Mouse (Mus musculus): ENCODE data around the gene Tmod4. TPM values are rescaled to one million over a fixed set of nuclear protein-coding genes. Genes with fewer than 3 reads are reported as not detected.
A peak's percentile ranks its signal among the peaks of the same experiment; 100 is the strongest.

Tmod4 gene
- total and polyA plus RNA-seq, 3 experiments = 3.1 to 5.4 TPM; not detected in 1

DNA sequence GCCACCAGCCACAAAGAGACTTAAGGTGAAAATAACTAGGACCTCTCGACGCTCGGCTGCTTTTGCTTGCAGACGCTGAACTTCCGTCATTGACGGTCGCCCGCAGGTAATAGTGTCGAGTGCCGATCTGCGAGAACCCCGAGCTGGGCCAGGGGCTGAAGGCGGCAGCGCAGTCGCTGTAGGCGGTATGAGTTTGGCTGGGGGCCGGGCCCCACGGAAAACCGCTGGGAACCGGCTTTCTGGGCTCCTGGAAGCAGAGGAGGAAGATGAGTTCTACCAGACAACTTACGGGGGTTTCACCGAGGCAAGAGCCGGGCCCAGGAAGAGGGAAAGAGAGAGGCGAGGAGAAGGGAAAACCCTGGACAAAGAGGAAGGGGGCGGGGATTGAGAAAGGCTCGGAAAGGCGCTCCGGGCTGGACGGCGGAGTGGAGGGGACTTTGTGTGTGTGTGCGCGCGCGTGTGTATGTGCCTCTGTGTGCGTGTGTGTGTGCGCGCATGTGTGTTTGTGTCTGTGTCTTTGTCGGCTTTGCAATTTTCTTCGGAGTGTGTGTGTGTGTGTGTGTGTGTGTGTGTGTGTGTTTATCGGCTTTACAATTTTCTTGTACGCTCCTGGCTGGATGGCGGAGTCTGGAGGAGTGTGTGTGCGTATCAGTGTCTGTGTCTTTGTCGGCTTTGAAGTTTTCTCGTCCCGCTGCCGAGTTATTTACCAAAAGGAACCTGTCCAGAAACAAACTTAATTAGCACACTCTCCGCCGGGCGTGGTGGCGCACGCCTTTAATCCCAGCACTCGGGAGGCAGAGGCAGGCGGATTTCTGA, 13.2 kb upstream of the Tmod4 start, which contains the start of gene Vps72:
TSS of gene Vps72 (plus strand) at position 112 of the 816 bp plus-strand sequence.
- Histone ChIP-seq H3K4me3 (ENCODE audit: control insufficient read depth in 1 of 2, insufficient read depth in 1 of 2, low read depth in 2 of 2, low read length in 2 of 2) (peak within 1 kb of the TSS; percentile 80 to 83), H3K36me3 (ENCODE audit: control insufficient read depth in 1 of 2, insufficient read depth in 2 of 2, low read length in 2 of 2) (peaks cover 7 to 15% of the 10 kb centered on the region in 2 experiments), H3K27me3 (ENCODE audit: control insufficient read depth in 1 of 2, insufficient read depth in 2 of 2, low read length in 2 of 2) (no peaks in the 10 kb centered on the region), H3K27ac (ENCODE audit: control insufficient read depth, low read depth, low read length) (peak within 1 kb of the TSS; percentile 88), H3K79me2 (ENCODE audit: control insufficient read depth, insufficient read depth, low read length, poor library complexity) (peaks cover 22% of the 10 kb centered on the region), H3K4me1 (ENCODE audit: control insufficient read depth in 1 of 2, insufficient read depth in 2 of 2, low read length in 2 of 2) (peaks cover 6 to 15% of the 10 kb centered on the region in 2 experiments), H3K9ac (ENCODE audit: control insufficient read depth, low read depth, low read length, poor library complexity, severe bottlenecking) (peak within 1 kb of the TSS; percentile 87), H3K9me3 (replicated peaks; ENCODE audit: insufficient read depth, low read length) (no peaks in the 10 kb centered on the region)
- DNase-seq (ENCODE audit: low read depth, low spot score) = peak; percentile 100
- TF ChIP-seq ZMIZ1 (IDR thresholded peaks at IDR 0.05; ENCODE audit: low read depth, low read length) (no peak), USF2 (IDR thresholded peaks at IDR 0.05; ENCODE audit: borderline replicate concordance in 1 of 2, insufficient read depth in 1 of 2, low read depth in 1 of 2, low read length in 2 of 2) (no peak), RAD21 (IDR thresholded peaks at IDR 0.05; ENCODE audit: low read depth, low read length) (no peak), TAL1 (IDR thresholded peaks at IDR 0.05; ENCODE audit: low read length) (no peak), MAX (IDR thresholded peaks at IDR 0.05; ENCODE audit: low read length) (no peak), MYC (IDR thresholded peaks at IDR 0.05; ENCODE audit: low read depth, low read length) (no peak), TCF12 (IDR thresholded peaks at IDR 0.05; ENCODE audit: low read depth, low read length) (no peak), USF1 (IDR thresholded peaks at IDR 0.05; ENCODE audit: low read depth, low read length) (no peak), ZC3H11A (IDR thresholded peaks at IDR 0.05; ENCODE audit: low read depth, low read length) (no peak), UBTF (IDR thresholded peaks at IDR 0.05; ENCODE audit: borderline replicate concordance, insufficient read depth, low read depth, low read length) (no peak), ELF1 (IDR thresholded peaks at IDR 0.05; ENCODE audit: low read depth, low read length) (no peak), RCOR1 (IDR thresholded peaks at IDR 0.05; ENCODE audit: low read depth, low read length) (no peak), ZNF384 (IDR thresholded peaks at IDR 0.05; ENCODE audit: low read depth, low read length) (no peak), MYB (IDR thresholded peaks at IDR 0.05; ENCODE audit: low read depth, low read length) (no peak), ETS1 (IDR thresholded peaks at IDR 0.05; ENCODE audit: low read depth, low read length) (no peak), POLR2A (IDR thresholded peaks at IDR 0.05; ENCODE audit: control insufficient read depth in 1 of 2, insufficient read depth in 1 of 2, low read depth in 1 of 2, low read length in 2 of 2, poor library complexity in 1 of 2) (peak in 1 of 2 experiments; percentile 92; a peak in 2 of 4 replicates), POLR2AphosphoS5 (IDR thresholded peaks at IDR 0.05; ENCODE audit: borderline replicate concordance, low read depth, low read length) (no peak), BHLHE40 (IDR thresholded peaks at IDR 0.05; ENCODE audit: borderline replicate concordance, low read depth, low read length) (no peak), CHD2 (IDR thresholded peaks at IDR 0.05; ENCODE audit: low read length) (no peak), SMC3 (IDR thresholded peaks at IDR 0.05; ENCODE audit: low read depth, low read length) (no peak), GATA1 (IDR thresholded peaks at IDR 0.05; ENCODE audit: low read depth, low read length) (peak; percentile 24; the same call in 1 of the 2 replicates), CTCF (IDR thresholded peaks at IDR 0.05 in 2 of 3, conservative IDR thresholded peaks at IDR 0.05 in 1 of 3; ENCODE audit: control insufficient read depth in 1 of 3, insufficient read depth in 1 of 3, low read depth in 2 of 3, low read length in 3 of 3, poor library complexity in 1 of 3, severe bottlenecking in 1 of 3) (peak in 1 of 3 experiments; percentile 12; a peak in 1 of 6 replicates), JUND (IDR thresholded peaks at IDR 0.05; ENCODE audit: low read depth, low read length) (no peak), HCFC1 (IDR thresholded peaks at IDR 0.05; ENCODE audit: low read depth, low read length) (no peak), MXI1 (IDR thresholded peaks at IDR 0.05; ENCODE audit: low read depth, low read length) (no peak)

Measured in MEL (cell line).